Mouse (Mus musculus) bone marrow macrophage, adult 2 months (primary cell): Measurements from ENCODE around the gene Ggt7.

ENCODE experiments used
- CTCF ChIP-seq: IDR thresholded peaks from 2 replicates; pipeline ENCODE4 v1.5.1; 2012; ENCODE audit warnings: low read depth, mild to moderate bottlenecking, low read length, moderate library complexity
- POLR2A ChIP-seq: IDR thresholded peaks from 2 replicates; pipeline ENCODE4 v1.6.1; 2012; ENCODE audit warnings: mild to moderate bottlenecking, low read depth, low read length, borderline replicate concordance

- TF ChIP-seq CTCF (no peak), POLR2A (no peak)
These were observed 5.7 kb upstream of the Ggt7 start for GRCm38 (mm10) chr2:155523706-155524105.
